Mouse (Mus musculus) embryonic fibroblast, embryonic 13.5 days (primary cell): ENCODE measurements around the gene Lmcd1.

ENCODE experiments used
- CTCF ChIP-seq: IDR thresholded peaks from 2 replicates; pipeline ENCODE4 v1.5.1; 2011; ENCODE audit warnings: mild to moderate bottlenecking, control low read depth, low read length, moderate library complexity, borderline replicate concordance; ENCODE audit not compliant: insufficient read depth
- POLR2A ChIP-seq: IDR thresholded peaks from 2 replicates; pipeline ENCODE4 v1.6.1; 2011; ENCODE audit warnings: low read depth, mild to moderate bottlenecking, control low read depth, low read length, moderate library complexity

GRCm38 (mm10) chr6:112302814-112303383, 29.3 kb downstream of the Lmcd1 start:
- TF ChIP-seq CTCF = no peak
- TF ChIP-seq POLR2A = no peak
